Mouse (Mus musculus): ENCODE data around the gene Zbtb16.

DNA sequence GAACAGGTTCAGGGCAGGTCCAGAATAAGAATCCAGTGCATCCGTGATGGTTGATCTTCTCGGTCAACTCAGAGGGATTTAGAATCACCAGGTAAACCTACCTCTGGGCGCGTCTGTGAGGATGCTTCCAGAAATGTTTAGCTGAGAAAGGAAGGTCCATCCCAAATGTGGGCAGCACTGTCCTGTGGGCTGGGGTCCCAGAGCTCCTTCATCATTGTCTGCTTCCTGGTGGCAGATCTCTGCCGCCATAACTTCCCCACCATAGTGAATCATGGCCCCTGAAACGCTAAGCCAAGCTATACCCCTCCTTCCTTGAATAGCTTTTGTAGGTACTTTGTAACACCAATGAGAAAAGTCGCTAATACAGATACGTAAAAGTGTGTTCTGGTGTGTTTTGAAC is 194.4 kb downstream of the Zbtb16 start:
- TF ChIP-seq CTCF (IDR thresholded peaks at IDR 0.05; ENCODE audit: low read depth, low read length): no peak
- no peak for TF ChIP-seq TAL1 (conservative IDR thresholded peaks at IDR 0.05; ENCODE audit: low read depth, low read length)
- no peak for TF ChIP-seq POLR2AphosphoS5 (IDR thresholded peaks at IDR 0.05; ENCODE audit: insufficient replicate concordance, low read depth, low read length)
- no peak for TF ChIP-seq GATA1 (IDR thresholded peaks at IDR 0.05; ENCODE audit: borderline replicate concordance, low read length)
- TF ChIP-seq GATA2 (IDR thresholded peaks at IDR 0.05; ENCODE audit: borderline replicate concordance, low read depth, low read length): no peak
